Mouse (Mus musculus) liver, adult 2 months (tissue): ENCODE results near the gene Pars2. TPM values are rescaled to one million over a fixed set of nuclear protein-coding genes. Genes with fewer than 3 reads are reported as not detected.
A peak's percentile ranks its signal among the peaks of the same experiment; 100 is the strongest.

Source experiments
- DNase-seq: peaks from one replicate; pipeline ENCODE4 v3.0.0-alpha.2; 2011; ENCODE audit warnings: low read depth, low spot score; ENCODE audit errors: extremely low read depth
- H3K27ac ChIP-seq: fragments of 200-500 bp; replicated peaks from 2 replicates; pipeline ENCODE4 v1.5.1; 2012; ENCODE audit warnings: low read depth, mild to moderate bottlenecking, control low read depth, inconsistent platforms, low read length; ENCODE audit not compliant: insufficient read depth
- H3K27me3 ChIP-seq: fragments of 200-500 bp; 2 replicates; pipeline ENCODE4 v1.6.1; 2012; ENCODE audit warnings: mild to moderate bottlenecking, moderate library complexity, low read length, inconsistent platforms; ENCODE audit not compliant: control insufficient read depth, insufficient read depth
- H3K36me3 ChIP-seq: fragments of 200-500 bp; 2 replicates; pipeline ENCODE4 v1.6.1; 2012; ENCODE audit warnings: low read length, inconsistent platforms; ENCODE audit not compliant: control insufficient read depth, insufficient read depth
- H3K4me1 ChIP-seq: fragments of 200-500 bp; 2 replicates; pipeline ENCODE4 v1.6.1; 2011; ENCODE audit warnings: low read length; ENCODE audit not compliant: control insufficient read depth, insufficient read depth
- H3K4me3 ChIP-seq: fragments of 200-500 bp; 2 replicates; pipeline ENCODE4 v1.5.1; 2011; ENCODE audit warnings: low read depth, mild to moderate bottlenecking, control low read depth, low read length, moderate library complexity; ENCODE audit not compliant: insufficient read depth
- H3K79me2 ChIP-seq: fragments of 200-500 bp; 2 replicates; pipeline ENCODE4 v1.6.1; 2012; ENCODE audit warnings: inconsistent platforms, mild to moderate bottlenecking, low read length, moderate library complexity; ENCODE audit not compliant: control insufficient read depth, insufficient read depth
- H3K9ac ChIP-seq: fragments of 200-500 bp; 2 replicates; pipeline ENCODE4 v1.6.1; 2012; ENCODE audit warnings: low read depth, mild to moderate bottlenecking, control low read depth, inconsistent platforms, low read length
- CTCF ChIP-seq: fragments of 200-500 bp; IDR thresholded peaks from 2 replicates; pipeline ENCODE4 v1.5.1; 2011; ENCODE audit warnings: low read depth, low read length, control low read depth
- POLR2A ChIP-seq: fragments of 200-500 bp; IDR thresholded peaks from 2 replicates; pipeline ENCODE4 v1.6.1; 2011; ENCODE audit warnings: low read length, control low read depth; ENCODE audit not compliant: insufficient read depth; ENCODE audit errors: extremely low read depth
- WGBS: fragments of 180-500 bp; shearing (Covaris S2); methylation state at CpG from one replicate; pipeline ENCODE4 v1.1.7; 2018; 5-methylcytosine and 5-hydroxymethylcytosine counted together
- polyA plus RNA-seq: library from polyadenylated mRNA; depleted of rRNA; stranded (reverse); fragments of >200 nt; gene quantifications from 2 replicates; pipeline ENCODE4 v1.2.3, GENCODE M21; 2012
- total RNA-seq: library from RNA; depleted of rRNA; stranded (reverse); fragments of >200 nt; gene quantifications from 2 replicates; pipeline ENCODE4 v1.2.3, GENCODE M21; 2014

Gene Pars2
- total and polyA plus RNA-seq, 2 experiments, result 2.5 to 4.1 TPM

- H3K79me2 ChIP-seq, result no peaks in the 10 kb centered on the region
- no peaks in the 10 kb centered on the region for H3K27me3 ChIP-seq
- H3K9ac ChIP-seq, result no peak overlapping the region
- no peak overlapping the region for H3K4me3 ChIP-seq
- H3K4me1 ChIP-seq, result no peaks in the 10 kb centered on the region
- TF ChIP-seq CTCF (peak; percentile 25; the same call in 1 of the 2 replicates), POLR2A (no peak)
- H3K27ac ChIP-seq, result no peak overlapping the region
- H3K36me3 ChIP-seq, result no peaks in the 10 kb centered on the region
- DNase-seq, result peak; percentile 34
- 54% methylated on average over 14 of the region's 14 CpGs for WGBS
Measured at GRCm38 (mm10) chr4:106630333-106631220, 20.3 kb upstream of the Pars2 start.

- 78% methylated on average over 1 of the region's 3 CpGs for WGBS
- H3K9ac ChIP-seq, result no peak overlapping the region
- DNase-seq, result no peak
Measured at GRCm38 (mm10) chr4:106632313-106632712, 18.6 kb upstream of the Pars2 start.

GRCm38 (mm10) chr4:106633281-106634085, 17.4 kb upstream of the Pars2 start:
- Histone ChIP-seq H3K4me3 (no peak overlapping the region), H3K27ac (no peak overlapping the region), H3K4me1 (no peaks in the 10 kb centered on the region), H3K36me3 (no peaks in the 10 kb centered on the region), H3K27me3 (no peaks in the 10 kb centered on the region), H3K79me2 (no peaks in the 10 kb centered on the region), H3K9ac (no peak overlapping the region)
- 58% methylated on average over 8 of the region's 8 CpGs for WGBS
- no peak for DNase-seq
- TF ChIP-seq CTCF, result no peak
- TF ChIP-seq POLR2A, result no peak

More at GRCm38 (mm10) chr4:106632313-106632712, 18.6 kb upstream of the Pars2 start:
- Histone ChIP-seq H3K36me3 (no peaks in the 10 kb centered on the region), H3K4me3 (no peak overlapping the region), H3K79me2 (no peaks in the 10 kb centered on the region), H3K4me1 (no peaks in the 10 kb centered on the region), H3K27ac (no peak overlapping the region), H3K27me3 (no peaks in the 10 kb centered on the region)
- TF ChIP-seq CTCF (no peak), POLR2A (no peak)

- no peaks in the 10 kb centered on the region for H3K79me2 ChIP-seq
- H3K4me1 ChIP-seq, result no peaks in the 10 kb centered on the region
- no peak for DNase-seq
- no peaks in the 10 kb centered on the region for H3K27me3 ChIP-seq
- 64% methylated on average over 9 of the region's 9 CpGs for WGBS
- H3K4me3 ChIP-seq, result no peak overlapping the region
- no peak overlapping the region for H3K27ac ChIP-seq
- H3K9ac ChIP-seq, result no peak overlapping the region
- H3K36me3 ChIP-seq, result no peaks in the 10 kb centered on the region
- TF ChIP-seq CTCF (no peak), POLR2A (no peak)
Measured at GRCm38 (mm10) chr4:106634086-106634479, 16.8 kb upstream of the Pars2 start.

- no peaks in the 10 kb centered on the region for H3K4me1 ChIP-seq
- TF ChIP-seq POLR2A, result no peak
- TF ChIP-seq CTCF, result no peak
- no peak overlapping the region for H3K9ac ChIP-seq
Measured at GRCm38 (mm10) chr4:106643483-106644217, 7.2 kb upstream of the Pars2 start.

More at GRCm38 (mm10) chr4:106643483-106644217, 7.2 kb upstream of the Pars2 start:
- Histone ChIP-seq H3K4me3 (no peak overlapping the region), H3K79me2 (no peaks in the 10 kb centered on the region), H3K27me3 (no peaks in the 10 kb centered on the region), H3K27ac (no peak overlapping the region), H3K36me3 (no peaks in the 10 kb centered on the region)
- 26% methylated on average over 8 of the region's 8 CpGs for WGBS
- no peak for DNase-seq
